Mouse (Mus musculus) gastrocnemius, postnatal 14 days (tissue): ENCODE measurements at regions not wholly inside any gene's neighbourhood (a gene's known extent, or its start where the extent isn't known, plus 50 kb on each side); places are given as distances from the start of the nearest gene placed in this dataset.
A peak's percentile ranks its signal among the peaks of the same experiment; 100 is the strongest.

Experiments used
- DNase-seq: peaks from one replicate; pipeline ENCODE4 v3.0.0; 2021; ENCODE audit warnings: mixed read lengths
- intact Hi-C: fragments of 180-260 bp; cut with DNase I; formaldehyde crosslinking; loops from one replicate; pipeline ENCODE4 v1.15.1; 2025; ENCODE audit warnings: low total_unique reads

GRCm38 (mm10) chr13:90395274-90396023 is 306.0 kb upstream of the Xrcc4 start:
- no peak for DNase-seq

GRCm38 (mm10) chr13:90394815-90395241 is 305.4 kb upstream of the Xrcc4 start:
- intact Hi-C loops, result no loop called here
- DNase-seq, result peak; percentile 8

More at GRCm38 (mm10) chr13:90395274-90396023, 306.0 kb upstream of the Xrcc4 start:
- intact Hi-C loops, result no loop called here

GRCm38 (mm10) chr13:90392415-90392814 is 303.0 kb upstream of the Xrcc4 start:
- intact Hi-C loops, result no loop called here
- no peak for DNase-seq

GRCm38 (mm10) chr13:90376619-90377018 is 287.2 kb upstream of the Xrcc4 start:
- intact Hi-C loops, result no loop called here
- DNase-seq, result no peak

DNA sequence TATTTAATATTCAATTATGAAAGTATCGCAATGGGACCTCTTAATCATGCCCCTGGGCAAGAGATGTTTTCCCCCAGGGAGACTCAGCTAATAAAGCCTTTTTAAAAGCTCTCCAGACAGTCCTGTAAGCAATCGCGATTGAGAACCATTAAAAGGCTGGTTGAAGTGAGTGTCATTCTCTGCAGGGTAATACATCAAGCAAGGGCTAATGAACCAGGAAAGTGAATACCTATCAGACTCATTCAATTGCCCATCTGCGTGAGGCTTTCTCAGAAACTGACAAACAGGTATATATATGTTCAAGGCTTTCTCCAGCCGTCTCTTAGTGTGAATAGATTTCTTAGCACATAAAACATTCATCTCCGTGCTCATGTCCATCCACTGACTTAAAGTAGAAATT is 286.8 kb upstream of the Xrcc4 start:
- intact Hi-C loops, result no loop called here
- DNase-seq, result no peak

DNA sequence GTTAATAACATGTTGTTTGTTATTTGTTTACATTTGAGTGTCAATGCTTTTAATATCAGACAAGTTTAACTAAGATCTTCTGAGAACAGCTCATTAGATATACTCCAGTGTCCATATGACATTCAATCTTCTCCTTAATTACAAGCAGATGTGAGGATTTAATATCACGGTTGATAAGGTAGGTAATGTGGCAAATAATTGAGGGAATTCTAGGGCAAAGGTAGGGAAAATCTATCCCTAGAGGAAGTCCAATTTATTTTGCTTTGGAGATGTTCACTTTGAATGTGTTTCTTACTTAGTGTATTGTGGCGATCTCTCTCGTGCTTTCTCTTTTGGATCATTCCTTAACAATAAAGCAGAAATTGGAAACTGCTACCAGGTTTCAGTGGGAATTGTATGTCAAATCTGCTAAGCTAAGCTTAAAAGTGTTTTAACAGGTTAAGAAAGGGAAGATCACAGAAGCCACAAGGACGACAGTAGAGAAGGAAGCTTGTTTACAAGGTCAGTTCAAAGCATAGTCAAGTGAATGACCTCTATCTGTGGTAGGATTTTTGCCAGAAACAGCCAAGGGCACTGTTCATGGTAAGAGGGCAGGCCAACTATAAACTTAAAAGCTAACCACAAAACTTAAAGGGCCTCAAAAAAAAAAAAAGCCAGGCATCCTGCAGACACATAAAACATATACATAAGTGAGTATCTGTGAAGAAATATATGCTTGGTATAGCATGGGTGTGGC is 282.2 kb upstream of the Xrcc4 start:
- no peak for DNase-seq
- intact Hi-C loops, result no loop called here

- no peak for DNase-seq
- intact Hi-C loops, result no loop called here
Measured at GRCm38 (mm10) chr13:90370746-90371414, 281.5 kb upstream of the Xrcc4 start.

GRCm38 (mm10) chr13:90364518-90365027 is 275.2 kb upstream of the Xrcc4 start:
- DNase-seq, result no peak
- intact Hi-C loops, result no loop called here

GRCm38 (mm10) chr13:90359861-90360601 is 270.6 kb upstream of the Xrcc4 start:
- intact Hi-C loops, result no loop called here
- peak; percentile 8 for DNase-seq

GRCm38 (mm10) chr13:90358149-90358548 is 268.7 kb upstream of the Xrcc4 start:
- intact Hi-C loops, result no loop called here
- no peak for DNase-seq

DNA sequence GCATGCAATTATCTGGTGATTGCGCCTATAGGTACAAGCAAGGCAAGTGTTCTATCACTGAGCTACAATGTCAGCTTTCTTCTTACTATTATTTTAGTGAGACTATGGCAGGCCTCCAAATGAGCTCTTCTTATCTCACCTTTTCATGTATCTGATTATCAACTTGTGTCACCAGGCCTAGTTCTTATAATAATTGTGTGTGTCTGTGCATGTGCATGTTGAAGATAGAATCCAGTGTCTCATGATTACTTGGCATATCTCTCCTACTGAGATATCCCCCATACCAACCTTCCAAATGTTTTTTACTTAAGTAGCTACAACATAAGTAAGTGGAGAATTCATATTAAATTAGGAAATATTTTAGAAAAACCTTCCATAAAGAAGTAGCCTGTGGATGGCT is 266.2 kb upstream of the Xrcc4 start:
- intact Hi-C loops, result no loop called here
- no peak for DNase-seq

DNA sequence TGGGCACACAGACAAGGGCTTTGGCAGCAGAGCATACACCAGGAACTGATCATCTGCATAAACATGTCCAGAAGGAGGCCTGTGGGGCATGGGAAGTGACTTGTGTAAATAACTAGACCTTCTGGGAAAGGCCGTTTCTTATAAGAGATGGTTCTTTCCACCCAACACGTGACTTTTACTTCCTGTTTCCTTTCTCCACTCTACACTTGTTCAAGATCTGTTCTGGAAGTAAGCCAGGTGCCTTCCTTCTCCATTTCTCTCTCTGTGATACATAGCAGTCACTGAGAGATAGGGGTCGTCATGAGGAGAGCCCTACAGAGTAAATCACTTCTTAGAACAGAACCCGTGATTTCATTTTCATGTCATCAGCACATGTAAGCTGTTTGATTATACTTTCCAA is 253.4 kb upstream of the Xrcc4 start:
- intact Hi-C loops, result no loop called here
- DNase-seq, result no peak

GRCm38 (mm10) chr13:90341597-90342212 is 252.3 kb upstream of the Xrcc4 start:
- DNase-seq, result no peak
- intact Hi-C loops, result no loop called here

DNA sequence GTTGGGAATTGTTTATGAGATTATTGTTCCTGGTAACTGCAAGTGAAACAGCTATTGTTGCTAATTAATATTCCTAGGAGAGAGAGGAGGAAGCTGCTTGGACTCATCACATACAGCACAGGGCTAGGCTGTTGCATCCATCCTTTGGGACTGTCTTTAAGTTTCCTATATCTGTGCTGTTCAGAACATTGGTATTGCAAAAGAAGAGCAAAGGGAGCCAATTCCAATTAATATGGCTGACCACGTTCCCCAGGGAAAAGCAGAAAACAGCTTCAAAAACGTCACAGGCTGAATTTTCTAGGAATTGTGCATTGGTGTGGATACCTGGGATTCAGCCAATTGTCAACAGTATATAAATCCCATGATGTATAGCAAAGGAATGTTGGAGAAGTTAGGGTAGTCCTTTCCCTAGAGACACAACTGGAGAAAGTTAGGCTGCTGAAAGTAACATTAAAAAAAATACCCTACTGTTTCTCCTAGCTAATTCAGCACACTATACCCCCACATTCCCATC is 251.3 kb upstream of the Xrcc4 start:
- intact Hi-C loops, result no loop called here
- no peak for DNase-seq

DNA sequence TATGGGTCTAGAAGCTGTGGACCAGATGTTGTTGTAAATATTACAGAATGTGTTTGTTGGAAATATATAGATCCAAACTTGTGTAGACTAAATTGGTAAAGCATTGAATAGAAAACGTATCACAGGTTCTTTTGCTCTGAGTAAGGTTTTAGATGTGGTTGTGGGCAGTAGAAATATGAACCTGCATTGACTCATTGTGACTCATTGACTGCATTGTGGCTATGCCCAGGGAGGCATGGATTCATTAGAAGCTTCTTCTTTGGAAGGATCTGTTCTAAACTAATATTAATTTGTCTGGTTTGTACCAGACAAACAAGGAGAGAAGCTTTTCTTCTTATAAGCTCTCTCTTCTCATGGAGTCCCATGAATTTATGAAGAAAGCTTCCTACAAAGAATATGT is 248.2 kb upstream of the Xrcc4 start:
- no peak for DNase-seq
- intact Hi-C loops, result no loop called here

DNA sequence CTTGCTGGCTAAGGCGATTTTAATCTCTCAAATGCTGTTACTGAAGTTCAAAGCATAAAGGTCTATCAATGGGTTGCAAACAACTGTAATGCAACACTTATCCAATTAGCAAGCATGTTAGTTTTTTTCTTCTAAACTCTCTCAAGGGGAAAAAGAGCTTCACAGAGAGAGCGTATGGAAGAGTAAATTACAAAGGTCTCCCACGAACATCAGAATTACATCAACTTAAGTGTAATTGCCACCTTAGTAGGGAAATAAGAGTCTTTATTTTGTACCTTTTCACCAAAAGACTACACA is 246.3 kb upstream of the Xrcc4 start:
- no peak for DNase-seq
- intact Hi-C loops, result no loop called here

DNA sequence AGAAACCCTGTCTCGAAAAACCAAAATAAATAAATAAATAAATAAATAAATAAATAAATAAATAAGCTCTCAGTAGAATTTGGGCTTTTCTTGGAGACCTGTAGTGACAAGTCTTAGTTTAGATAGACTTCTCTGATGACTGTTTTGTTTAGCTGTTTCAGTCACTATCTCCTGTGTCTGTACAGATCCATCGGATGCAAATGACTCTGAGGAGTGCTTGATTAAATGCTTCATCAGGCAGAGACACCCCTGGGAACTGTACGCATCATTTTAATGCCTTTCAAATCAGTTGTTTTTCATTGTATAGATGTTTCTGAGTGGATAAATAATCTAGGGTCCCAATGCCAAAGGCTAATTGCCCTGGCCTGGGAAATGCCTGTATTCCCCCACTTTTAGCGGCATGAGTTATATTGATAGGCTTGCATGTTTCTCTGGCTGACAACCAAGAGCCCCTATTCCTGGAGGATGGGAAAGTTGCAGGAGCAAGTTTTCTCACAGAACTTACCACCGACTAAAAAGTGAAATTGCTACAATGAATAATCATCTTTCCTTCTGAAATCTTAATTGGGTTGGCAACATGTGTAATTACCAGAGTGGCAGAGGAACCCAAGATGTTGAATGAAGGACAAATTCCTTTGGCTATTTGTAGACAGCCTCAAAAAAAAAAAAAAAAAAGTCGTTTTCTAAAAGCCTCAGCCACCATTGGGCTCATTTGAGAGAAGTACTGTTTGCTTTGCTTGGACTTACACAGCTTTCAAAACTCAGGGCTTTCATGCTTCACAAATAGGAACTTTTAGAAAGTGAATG is 245.7 kb upstream of the Xrcc4 start:
- no peak for DNase-seq
- intact Hi-C loops, result no loop called here

- intact Hi-C loops, result no loop called here
Measured at GRCm38 (mm10) chr13:90334286-90334685, 244.9 kb upstream of the Xrcc4 start.

GRCm38 (mm10) chr13:90325226-90325625 is 235.8 kb upstream of the Xrcc4 start:
- no peak for DNase-seq
- intact Hi-C loops, result no loop called here

More at GRCm38 (mm10) chr13:90334286-90334685, 244.9 kb upstream of the Xrcc4 start:
- DNase-seq, result no peak
